Mouse (Mus musculus): ENCODE results near the gene Slfn1. TPM values are rescaled to one million over a fixed set of nuclear protein-coding genes. Genes with fewer than 3 reads are reported as not detected.
"Not testable (repeated sequence)": the region's sequence is repeated elsewhere in the genome, so short reads cannot be mapped to it uniquely, and the experiment has no call there.

Gene Slfn1
- polyA plus RNA-seq, 1 experiment from 2014 or later, result not detected

- Histone ChIP-seq H3K4me3 (ENCODE audit: low read depth, low read length) (no peak overlapping the region), H3K9me3 (ENCODE audit: control insufficient read depth, low read length) (no peaks in the 10 kb centered on the region), H3K4me2 (ENCODE audit: low read length) (no peak overlapping the region), H3K27ac (ENCODE audit: low read depth) (no peak overlapping the region), H3K9ac (ENCODE audit: low read length) (no peak overlapping the region), H3K27me3 (replicated peaks; ENCODE audit: control insufficient read depth, insufficient read depth, low read length) (no peaks in the 10 kb centered on the region), H3K36me3 (ENCODE audit: control insufficient read depth, insufficient read depth, low read length) (no peaks in the 10 kb centered on the region), H3K4me1 (replicated peaks; ENCODE audit: control insufficient read depth, insufficient read depth, low read length) (no peaks in the 10 kb centered on the region)
- no peak for DNase-seq (ENCODE audit: low spot score)
- no peak for ATAC-seq (replicated peaks; ENCODE audit: low FRiP score, low TSS enrichment, low read depth)
- 89% methylated on average over 2 of the region's 2 CpGs for WGBS
Measured at GRCm38 (mm10) chr11:83084161-83084560, 32.5 kb upstream of the Slfn1 start.

GRCm38 (mm10) chr11:83084761-83085160, 31.9 kb upstream of the Slfn1 start:
- no peak overlapping the region for H3K9ac ChIP-seq (ENCODE audit: low read length)
- no peaks in the 10 kb centered on the region for H3K36me3 ChIP-seq (ENCODE audit: control insufficient read depth, insufficient read depth, low read length)
- H3K4me2 ChIP-seq (ENCODE audit: low read length), result no peak overlapping the region
- no peak overlapping the region for H3K4me3 ChIP-seq (ENCODE audit: low read depth, low read length)
- ATAC-seq (replicated peaks; ENCODE audit: low FRiP score, low TSS enrichment, low read depth) (no peak), DNase-seq (ENCODE audit: low spot score) (no peak)
- no peaks in the 10 kb centered on the region for H3K4me1 ChIP-seq (replicated peaks; ENCODE audit: control insufficient read depth, insufficient read depth, low read length)
- WGBS, result 89% methylated on average over 10 of the region's 10 CpGs
- no peak overlapping the region for H3K27ac ChIP-seq (ENCODE audit: low read depth)
- H3K9me3 ChIP-seq (ENCODE audit: control insufficient read depth, low read length), result no peaks in the 10 kb centered on the region
- H3K27me3 ChIP-seq (replicated peaks; ENCODE audit: control insufficient read depth, insufficient read depth, low read length), result no peaks in the 10 kb centered on the region

GRCm38 (mm10) chr11:83115138-83115537, 1.5 kb upstream of the Slfn1 start:
- no peak for ATAC-seq (replicated peaks; ENCODE audit: low FRiP score, low TSS enrichment, low read depth)
- Histone ChIP-seq H3K4me3 (ENCODE audit: low read depth, low read length) (no peak overlapping the region), H3K4me1 (replicated peaks; ENCODE audit: control insufficient read depth, insufficient read depth, low read length) (no peaks in the 10 kb centered on the region), H3K27me3 (replicated peaks; ENCODE audit: control insufficient read depth, insufficient read depth, low read length) (no peaks in the 10 kb centered on the region), H3K9me3 (ENCODE audit: control insufficient read depth, low read length) (no peaks in the 10 kb centered on the region), H3K27ac (ENCODE audit: low read depth) (no peak overlapping the region), H3K4me2 (ENCODE audit: low read length) (no peak overlapping the region), H3K9ac (ENCODE audit: low read length) (no peak overlapping the region), H3K36me3 (ENCODE audit: control insufficient read depth, insufficient read depth, low read length) (no peaks in the 10 kb centered on the region)
- DNase-seq (ENCODE audit: low spot score), result no peak
- WGBS, result 46% methylated on average over 2 of the region's 2 CpGs

- 39% methylated on average over 3 of the region's 3 CpGs for WGBS
- ATAC-seq (replicated peaks; ENCODE audit: low FRiP score, low TSS enrichment, low read depth) (no peak), DNase-seq (ENCODE audit: low spot score) (no peak)
- H3K27ac ChIP-seq (ENCODE audit: low read depth), result no peak overlapping the region
- no peaks in the 10 kb centered on the region for H3K4me1 ChIP-seq (replicated peaks; ENCODE audit: control insufficient read depth, insufficient read depth, low read length)
- H3K9me3 ChIP-seq (ENCODE audit: control insufficient read depth, low read length), result no peaks in the 10 kb centered on the region
- no peaks in the 10 kb centered on the region for H3K36me3 ChIP-seq (ENCODE audit: control insufficient read depth, insufficient read depth, low read length)
- H3K9ac ChIP-seq (ENCODE audit: low read length), result no peak overlapping the region
- no peak overlapping the region for H3K4me2 ChIP-seq (ENCODE audit: low read length)
- no peaks in the 10 kb centered on the region for H3K27me3 ChIP-seq (replicated peaks; ENCODE audit: control insufficient read depth, insufficient read depth, low read length)
- no peak overlapping the region for H3K4me3 ChIP-seq (ENCODE audit: low read depth, low read length)
Measured at GRCm38 (mm10) chr11:83118056-83118455, 1.4 kb downstream of the Slfn1 start.

GRCm38 (mm10) chr11:83121131-83121685, 4.6 kb downstream of the Slfn1 start:
- 98% methylated on average over 3 of the region's 3 CpGs for WGBS
- Histone ChIP-seq H3K27ac (ENCODE audit: low read depth) (no peak overlapping the region), H3K27me3 (replicated peaks; ENCODE audit: control insufficient read depth, insufficient read depth, low read length) (no peaks in the 10 kb centered on the region), H3K4me2 (ENCODE audit: low read length) (no peak overlapping the region), H3K9me3 (ENCODE audit: control insufficient read depth, low read length) (no peaks in the 10 kb centered on the region), H3K36me3 (ENCODE audit: control insufficient read depth, insufficient read depth, low read length) (no peaks in the 10 kb centered on the region), H3K4me3 (ENCODE audit: low read depth, low read length) (no peak overlapping the region), H3K4me1 (replicated peaks; ENCODE audit: control insufficient read depth, insufficient read depth, low read length) (no peaks in the 10 kb centered on the region), H3K9ac (ENCODE audit: low read length) (no peak overlapping the region)
- DNase-seq (ENCODE audit: low spot score), result no peak
- no peak for ATAC-seq (replicated peaks; ENCODE audit: low FRiP score, low TSS enrichment, low read depth)

DNA sequence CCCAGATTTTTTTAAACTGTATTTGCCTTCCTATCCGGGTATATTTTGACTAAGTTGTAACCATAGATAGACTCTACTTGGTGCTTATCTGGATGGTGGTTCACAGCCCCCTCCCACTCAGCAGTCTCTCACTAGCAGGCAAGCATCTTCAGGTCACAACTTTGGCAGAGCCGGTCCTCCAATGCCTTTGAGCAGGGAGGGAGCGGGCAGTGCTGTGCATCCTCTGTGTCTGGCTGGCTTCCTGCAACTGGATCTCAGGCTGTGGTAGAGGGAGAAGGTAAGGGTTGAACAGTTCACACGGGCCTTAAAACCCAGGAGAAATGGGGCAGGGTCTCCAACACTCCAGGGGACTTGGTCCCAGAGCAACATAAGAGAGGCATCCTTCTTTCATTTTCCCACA, 6.5 kb downstream of the Slfn1 start:
- ATAC-seq (replicated peaks; ENCODE audit: low FRiP score, low TSS enrichment, low read depth), result no peak
- H3K4me2 ChIP-seq (ENCODE audit: low read length), result no peak overlapping the region
- DNase-seq (ENCODE audit: low spot score), result no peak
- no peak overlapping the region for H3K9ac ChIP-seq (ENCODE audit: low read length)
- no peak overlapping the region for H3K27ac ChIP-seq (ENCODE audit: low read depth)
- H3K4me1 ChIP-seq (replicated peaks; ENCODE audit: control insufficient read depth, insufficient read depth, low read length), result no peaks in the 10 kb centered on the region
- no peak overlapping the region for H3K4me3 ChIP-seq (ENCODE audit: low read depth, low read length)
- H3K36me3 ChIP-seq (ENCODE audit: control insufficient read depth, insufficient read depth, low read length), result no peaks in the 10 kb centered on the region
- whole genome bisulfite sequencing, result 67% methylated on average over 4 of the region's 4 CpGs
- H3K27me3 ChIP-seq (replicated peaks; ENCODE audit: control insufficient read depth, insufficient read depth, low read length), result no peaks in the 10 kb centered on the region
- H3K9me3 ChIP-seq (ENCODE audit: control insufficient read depth, low read length), result no peaks in the 10 kb centered on the region

DNA sequence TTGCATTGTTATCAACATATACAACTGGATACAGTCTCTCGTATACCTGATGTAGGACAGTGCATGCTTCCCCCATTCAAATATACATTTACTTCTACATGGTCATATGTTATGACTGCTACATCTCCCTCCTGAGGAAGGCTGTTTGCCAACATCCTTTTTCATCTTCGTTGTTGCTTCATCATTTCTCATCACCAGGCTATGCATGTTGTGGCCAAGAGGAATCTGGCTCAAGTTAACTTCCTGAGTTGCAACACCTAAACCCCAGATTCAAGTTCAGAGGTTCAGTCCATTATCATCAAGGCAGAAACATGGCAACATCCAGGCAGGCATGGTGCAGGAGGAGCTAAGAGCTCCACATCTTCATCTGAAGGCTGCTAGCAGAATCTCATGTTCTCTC, 8.3 kb downstream of the Slfn1 start:
- Histone ChIP-seq H3K4me2 (ENCODE audit: low read length) (no peak overlapping the region), H3K27me3 (replicated peaks; ENCODE audit: control insufficient read depth, insufficient read depth, low read length) (no peaks in the 10 kb centered on the region), H3K4me3 (ENCODE audit: low read depth, low read length) (no peak overlapping the region), H3K27ac (ENCODE audit: low read depth) (no peak overlapping the region), H3K9me3 (ENCODE audit: control insufficient read depth, low read length) (no peaks in the 10 kb centered on the region), H3K36me3 (ENCODE audit: control insufficient read depth, insufficient read depth, low read length) (no peaks in the 10 kb centered on the region), H3K4me1 (replicated peaks; ENCODE audit: control insufficient read depth, insufficient read depth, low read length) (no peaks in the 10 kb centered on the region), H3K9ac (ENCODE audit: low read length) (no peak overlapping the region)
- no peak for DNase-seq (ENCODE audit: low spot score)
- ATAC-seq (replicated peaks; ENCODE audit: low FRiP score, low TSS enrichment, low read depth), result no peak
- WGBS, result 83% methylated on average over 2 of the region's 2 CpGs

DNA sequence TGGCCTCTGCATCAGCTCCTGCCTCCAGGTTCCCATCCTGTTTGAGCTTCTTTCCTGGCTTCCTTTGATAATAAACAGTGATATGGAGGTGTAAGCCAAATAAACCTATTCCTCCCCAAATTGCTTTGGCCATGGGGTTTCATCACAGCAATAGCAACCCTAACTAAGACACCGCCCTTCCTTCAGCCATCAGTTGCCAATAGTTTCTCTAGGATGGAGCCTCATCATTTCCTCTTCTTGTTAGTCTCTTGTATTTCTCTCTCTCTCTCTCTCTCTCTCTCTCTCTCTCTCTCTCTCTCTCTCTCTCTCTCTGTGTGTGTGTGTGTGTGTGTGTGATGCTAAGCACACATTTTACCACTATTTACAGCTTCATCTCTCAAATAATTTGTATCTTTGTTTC, 9.0 kb downstream of the Slfn1 start:
- H3K9me3 ChIP-seq (ENCODE audit: control insufficient read depth, low read length); DNase-seq (ENCODE audit: low spot score); H3K27ac ChIP-seq (ENCODE audit: low read depth); H3K36me3 ChIP-seq (ENCODE audit: control insufficient read depth, insufficient read depth, low read length); H3K4me1 ChIP-seq (replicated peaks; ENCODE audit: control insufficient read depth, insufficient read depth, low read length); H3K9ac ChIP-seq (ENCODE audit: low read length); H3K4me2 ChIP-seq (ENCODE audit: low read length); ATAC-seq (replicated peaks; ENCODE audit: low FRiP score, low TSS enrichment, low read depth); H3K4me3 ChIP-seq (ENCODE audit: low read depth, low read length); H3K27me3 ChIP-seq (replicated peaks; ENCODE audit: control insufficient read depth, insufficient read depth, low read length): not testable (repeated sequence)
- WGBS, result no CpG with 5 or more reads among the region's 1 CpGs

DNA sequence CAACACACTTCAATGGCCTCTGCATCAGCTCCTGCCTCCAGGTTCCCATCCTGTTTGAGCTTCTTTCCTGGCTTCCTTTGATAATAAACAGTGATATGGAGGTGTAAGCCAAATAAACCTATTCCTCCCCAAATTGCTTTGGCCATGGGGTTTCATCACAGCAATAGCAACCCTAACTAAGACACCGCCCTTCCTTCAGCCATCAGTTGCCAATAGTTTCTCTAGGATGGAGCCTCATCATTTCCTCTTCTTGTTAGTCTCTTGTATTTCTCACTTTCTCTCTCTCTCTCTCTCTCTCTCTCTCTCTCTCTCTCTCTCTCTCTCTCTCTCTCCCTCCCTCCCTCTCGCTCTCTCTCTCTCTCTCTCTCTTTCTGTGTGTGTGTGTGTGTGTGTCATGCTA, 20.6 kb downstream of the Slfn1 start:
- not testable (repeated sequence) for H3K4me3 ChIP-seq (ENCODE audit: low read depth, low read length); H3K9ac ChIP-seq (ENCODE audit: low read length); ATAC-seq (replicated peaks; ENCODE audit: low FRiP score, low TSS enrichment, low read depth); H3K36me3 ChIP-seq (ENCODE audit: control insufficient read depth, insufficient read depth, low read length); DNase-seq (ENCODE audit: low spot score); H3K9me3 ChIP-seq (ENCODE audit: control insufficient read depth, low read length); H3K4me1 ChIP-seq (replicated peaks; ENCODE audit: control insufficient read depth, insufficient read depth, low read length); H3K27me3 ChIP-seq (replicated peaks; ENCODE audit: control insufficient read depth, insufficient read depth, low read length); H3K27ac ChIP-seq (ENCODE audit: low read depth); H3K4me2 ChIP-seq (ENCODE audit: low read length)
- WGBS, result 100% methylated on average over 1 of the region's 2 CpGs

Data from intestine, embryonic 14.5 days (tissue).